Mouse (Mus musculus) hindbrain, embryonic 11.5 days (tissue): Measurements from ENCODE around the gene Krtap8-1. TPM values are rescaled to one million over a fixed set of nuclear protein-coding genes. Genes with fewer than 3 reads are reported as not detected.

Experiments
- ATAC-seq: fragments of 200-750 bp; cut with Nextera tagmentation; 2 replicates; pipeline ENCODE4 v1.8.0; 2017; ENCODE audit warnings: mild to moderate bottlenecking, moderate TSS enrichment, moderate library complexity; ENCODE audit not compliant: low FRiP score
- DNase-seq: peaks from one replicate; pipeline ENCODE4 v3.0.0-alpha.2; 2015; ENCODE audit warnings: low spot score
- H3K27ac ChIP-seq: fragments of 300-500 bp; sonication (generic); 2 replicates; pipeline ENCODE4 v1.5.1; 2014; ENCODE audit warnings: mild to moderate bottlenecking, low read depth, low read length
- H3K27me3 ChIP-seq: fragments of 300-500 bp; sonication (generic); 2 replicates; pipeline ENCODE4 v1.6.1; 2014; ENCODE audit warnings: mild to moderate bottlenecking, low read length, moderate library complexity, mixed read lengths; ENCODE audit not compliant: control insufficient read depth, insufficient read depth
- H3K36me3 ChIP-seq: fragments of 300-500 bp; sonication (generic); 2 replicates; pipeline ENCODE4 v1.6.1; 2014; ENCODE audit warnings: mild to moderate bottlenecking, low read length, moderate library complexity, mixed read lengths; ENCODE audit not compliant: control insufficient read depth, insufficient read depth
- H3K4me1 ChIP-seq: fragments of 300-500 bp; sonication (generic); replicated peaks from 2 replicates; pipeline ENCODE4 v1.6.1; 2014; ENCODE audit warnings: low read length, mixed read lengths; ENCODE audit not compliant: control insufficient read depth, insufficient read depth
- H3K4me2 ChIP-seq: fragments of 300-500 bp; sonication (generic); replicated peaks from 2 replicates; pipeline ENCODE4 v1.6.1; 2014; ENCODE audit warnings: mild to moderate bottlenecking, low read depth, low read length
- H3K4me3 ChIP-seq: fragments of 300-500 bp; sonication (generic); 2 replicates; pipeline ENCODE4 v1.5.1; 2014; ENCODE audit warnings: low read depth, low read length
- H3K9ac ChIP-seq: fragments of 300-500 bp; sonication (generic); 2 replicates; pipeline ENCODE4 v1.6.1; 2014; ENCODE audit warnings: low read depth, low read length
- H3K9me3 ChIP-seq: fragments of 300-500 bp; sonication (generic); 2 replicates; pipeline ENCODE4 v1.6.1; 2016; ENCODE audit warnings: low read length; ENCODE audit not compliant: control insufficient read depth
- WGBS: fragments of 180-500 bp; shearing (Covaris S2); extraction: QIAGEN DNeasy Blood & Tissue Kit; methylation state at CpG from one replicate; pipeline ENCODE4 v1.1.7; 2014; 5-methylcytosine and 5-hydroxymethylcytosine counted together
- polyA plus RNA-seq: library from polyadenylated mRNA; unstranded; fragments of >200 nt; fragmentation: Nextera tagmentation; extraction: Ambion mirVana; gene quantifications from 2 replicates; pipeline ENCODE4 v1.2.1, GENCODE M21; 2014

Gene Krtap8-1
- not detected in 2 replicates for polyA plus RNA-seq

DNA sequence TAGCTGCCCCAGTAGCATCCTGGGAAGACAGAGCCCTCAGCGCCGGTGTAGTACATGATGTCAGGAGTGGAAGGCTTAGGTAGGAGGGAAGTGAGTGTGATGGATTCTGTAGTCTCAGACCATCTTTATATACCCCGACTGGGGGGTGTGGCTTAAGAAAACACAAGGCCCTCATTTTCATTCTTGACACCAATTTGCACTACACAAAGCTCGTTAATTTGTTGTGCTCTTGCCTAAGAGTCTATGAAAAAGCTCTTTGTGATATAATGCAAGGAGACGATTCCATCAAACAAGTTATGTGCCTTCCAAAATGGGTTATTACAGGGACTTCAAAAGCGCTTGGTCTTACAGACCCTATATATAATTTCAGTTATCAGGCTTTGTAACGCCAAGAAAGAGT is at the start of gene Krtap8-1:
Gene Krtap8-1, minus strand, starts transcription at position 101 of the 400 bp plus-strand sequence.
- DNase-seq (no peak), ATAC-seq (no peak)
- no peak within 1 kb of the TSS for H3K4me2 ChIP-seq
- no peaks in the 10 kb centered on the region for H3K36me3 ChIP-seq
- 89% methylated on average over 7 of the region's 7 CpGs for WGBS
- H3K27ac ChIP-seq, result no peak within 1 kb of the TSS
- H3K4me3 ChIP-seq, result no peak within 1 kb of the TSS
- H3K9ac ChIP-seq, result no peak within 1 kb of the TSS
- no peaks in the 10 kb centered on the region for H3K9me3 ChIP-seq
- no peaks in the 10 kb centered on the region for H3K27me3 ChIP-seq
- no peaks in the 10 kb centered on the region for H3K4me1 ChIP-seq

- H3K9me3 ChIP-seq, result no peaks in the 10 kb centered on the region
- no peak for DNase-seq
- H3K4me1 ChIP-seq, result no peaks in the 10 kb centered on the region
- no peaks in the 10 kb centered on the region for H3K36me3 ChIP-seq
- no peak overlapping the region for H3K27ac ChIP-seq
- ATAC-seq, result no peak
- WGBS, result 89% methylated on average over 6 of the region's 6 CpGs
- H3K4me3 ChIP-seq, result no peak overlapping the region
- no peak overlapping the region for H3K9ac ChIP-seq
- no peaks in the 10 kb centered on the region for H3K27me3 ChIP-seq
- no peak overlapping the region for H3K4me2 ChIP-seq
Measured at GRCm38 (mm10) chr16:89537349-89537748, 49.6 kb upstream of the Krtap8-1 start.

DNA sequence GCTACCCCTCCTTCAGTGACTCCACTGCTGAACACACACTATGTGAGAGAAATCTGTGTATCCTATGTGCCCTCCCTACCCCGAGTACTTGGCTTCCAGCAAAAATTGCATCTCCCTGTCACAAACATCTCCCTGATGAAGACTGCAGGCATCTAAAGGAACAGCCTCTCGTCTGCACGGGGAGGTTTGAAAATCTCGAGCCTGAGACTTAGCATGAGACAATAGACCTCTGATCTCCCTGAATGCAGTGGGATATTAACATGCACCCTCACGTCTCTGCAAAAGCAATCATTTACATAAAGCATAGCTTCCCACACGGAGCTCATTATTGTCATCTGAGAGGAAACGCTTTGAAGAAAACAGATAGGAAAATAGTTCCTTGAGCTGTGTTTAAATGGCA is 42.8 kb upstream of the Krtap8-1 start:
- Histone ChIP-seq H3K27me3 (no peaks in the 10 kb centered on the region), H3K4me2 (no peak overlapping the region), H3K4me3 (no peak overlapping the region), H3K9ac (no peak overlapping the region), H3K9me3 (no peaks in the 10 kb centered on the region), H3K4me1 (peaks cover 3% of the 10 kb centered on the region), H3K36me3 (no peaks in the 10 kb centered on the region), H3K27ac (peak overlapping the region; percentile 51)
- peak; percentile 83 for ATAC-seq
- DNase-seq, result peak; percentile 46
- 27% methylated on average over 7 of the region's 7 CpGs for WGBS

GRCm38 (mm10) chr16:89529846-89530245 is 42.1 kb upstream of the Krtap8-1 start:
- 61% methylated on average over 7 of the region's 7 CpGs for WGBS
- Histone ChIP-seq H3K4me3 (no peak overlapping the region), H3K4me2 (no peak overlapping the region), H3K36me3 (no peaks in the 10 kb centered on the region), H3K27me3 (no peaks in the 10 kb centered on the region), H3K9me3 (no peaks in the 10 kb centered on the region), H3K27ac (peak overlapping the region; percentile 43; the same call in 1 of the 2 replicates), H3K4me1 (peaks cover 3% of the 10 kb centered on the region), H3K9ac (no peak overlapping the region)
- peak; percentile 45; the same call in 1 of the 2 replicates for ATAC-seq
- peak; percentile 25 for DNase-seq

DNA sequence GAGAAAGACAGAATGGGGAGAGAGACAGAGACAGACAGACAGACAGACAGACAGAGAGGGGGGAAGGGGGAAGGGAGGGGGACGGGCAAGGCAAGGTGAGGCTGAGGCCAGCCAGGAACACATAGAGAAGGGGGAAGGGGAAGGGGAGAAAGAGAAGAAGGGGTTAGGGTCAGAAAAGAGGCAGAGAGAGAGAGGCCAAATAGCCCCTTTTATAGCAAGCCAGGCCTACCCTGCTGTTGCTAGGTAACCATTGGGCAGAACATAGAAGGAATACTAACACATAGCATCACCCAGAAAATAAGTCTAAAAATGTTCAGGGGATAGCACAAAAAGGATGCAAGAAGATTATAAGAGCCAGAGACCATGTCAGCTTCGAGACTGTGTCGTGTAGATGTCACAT is 40.6 kb upstream of the Krtap8-1 start:
- no peaks in the 10 kb centered on the region for H3K27me3 ChIP-seq
- DNase-seq (peak; percentile 21), ATAC-seq (peak; percentile 31; the same call in 1 of the 2 replicates)
- no peak overlapping the region for H3K27ac ChIP-seq
- H3K4me1 ChIP-seq, result peaks cover 3% of the 10 kb centered on the region
- H3K9ac ChIP-seq, result no peak overlapping the region
- no peaks in the 10 kb centered on the region for H3K9me3 ChIP-seq
- no peak overlapping the region for H3K4me3 ChIP-seq
- 62% methylated on average over 3 of the region's 3 CpGs for WGBS
- H3K36me3 ChIP-seq, result no peaks in the 10 kb centered on the region
- H3K4me2 ChIP-seq, result no peak overlapping the region

DNA sequence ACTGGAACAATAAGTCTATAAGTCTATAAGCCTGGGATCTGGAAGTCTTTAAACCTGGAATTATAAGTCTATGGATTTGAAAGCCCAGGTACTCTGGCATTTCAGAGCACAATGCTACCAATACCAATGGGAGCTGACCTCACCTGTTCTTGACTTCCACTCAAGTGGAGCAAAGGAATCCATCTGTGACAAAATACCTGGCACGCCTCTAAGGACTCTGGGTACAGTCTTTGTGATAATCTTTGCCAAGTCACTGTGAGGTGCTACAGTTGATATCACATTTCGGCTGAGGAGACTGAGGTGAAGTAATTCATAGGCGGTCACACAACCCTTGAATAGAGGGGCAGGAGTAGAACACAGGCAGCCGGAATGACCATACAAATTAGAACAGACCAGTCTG is 33.2 kb upstream of the Krtap8-1 start:
- no peak for ATAC-seq
- Histone ChIP-seq H3K27ac (no peak overlapping the region), H3K4me2 (no peak overlapping the region), H3K9me3 (no peaks in the 10 kb centered on the region), H3K27me3 (no peaks in the 10 kb centered on the region), H3K36me3 (no peaks in the 10 kb centered on the region), H3K4me3 (no peak overlapping the region), H3K9ac (no peak overlapping the region), H3K4me1 (no peaks in the 10 kb centered on the region)
- 90% methylated on average over 4 of the region's 4 CpGs for WGBS
- DNase-seq, result no peak

- WGBS, result 90% methylated on average over 2 of the region's 2 CpGs
- no peak for DNase-seq
Measured at GRCm38 (mm10) chr16:89520555-89520954, 32.8 kb upstream of the Krtap8-1 start.

DNA sequence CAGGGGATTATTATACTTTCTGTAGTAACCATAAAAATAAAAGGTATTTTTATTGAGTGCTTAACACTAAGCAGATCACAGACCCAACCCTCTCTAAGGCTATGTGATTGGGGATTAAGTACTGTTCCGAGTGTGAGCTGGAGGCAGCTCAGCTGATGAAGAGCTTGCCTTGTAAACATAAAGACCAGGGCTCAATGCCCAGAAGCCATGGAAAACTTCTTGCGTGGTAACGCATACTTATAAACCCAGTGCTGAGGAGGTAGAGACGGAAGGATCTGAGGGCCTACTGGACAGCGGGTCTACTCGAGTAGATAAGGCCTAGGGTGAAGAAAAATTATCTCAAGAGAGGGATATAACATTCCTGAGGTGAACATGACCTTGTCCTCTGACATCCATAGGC is 32.3 kb upstream of the Krtap8-1 start:
- H3K4me2 ChIP-seq, result no peak overlapping the region
- no peaks in the 10 kb centered on the region for H3K27me3 ChIP-seq
- no peak overlapping the region for H3K27ac ChIP-seq
- ATAC-seq (no peak), DNase-seq (no peak)
- H3K9ac ChIP-seq, result no peak overlapping the region
- H3K4me3 ChIP-seq, result no peak overlapping the region
- H3K9me3 ChIP-seq, result no peaks in the 10 kb centered on the region
- H3K36me3 ChIP-seq, result no peaks in the 10 kb centered on the region
- WGBS, result 93% methylated on average over 6 of the region's 6 CpGs
- H3K4me1 ChIP-seq, result no peaks in the 10 kb centered on the region

More at GRCm38 (mm10) chr16:89520555-89520954, 32.8 kb upstream of the Krtap8-1 start:
- ATAC-seq, result no peak
- no peaks in the 10 kb centered on the region for H3K4me1 ChIP-seq
- no peak overlapping the region for H3K27ac ChIP-seq
- H3K9me3 ChIP-seq, result no peaks in the 10 kb centered on the region
- no peak overlapping the region for H3K9ac ChIP-seq
- no peaks in the 10 kb centered on the region for H3K36me3 ChIP-seq
- no peaks in the 10 kb centered on the region for H3K27me3 ChIP-seq
- H3K4me2 ChIP-seq, result no peak overlapping the region
- H3K4me3 ChIP-seq, result no peak overlapping the region

DNA sequence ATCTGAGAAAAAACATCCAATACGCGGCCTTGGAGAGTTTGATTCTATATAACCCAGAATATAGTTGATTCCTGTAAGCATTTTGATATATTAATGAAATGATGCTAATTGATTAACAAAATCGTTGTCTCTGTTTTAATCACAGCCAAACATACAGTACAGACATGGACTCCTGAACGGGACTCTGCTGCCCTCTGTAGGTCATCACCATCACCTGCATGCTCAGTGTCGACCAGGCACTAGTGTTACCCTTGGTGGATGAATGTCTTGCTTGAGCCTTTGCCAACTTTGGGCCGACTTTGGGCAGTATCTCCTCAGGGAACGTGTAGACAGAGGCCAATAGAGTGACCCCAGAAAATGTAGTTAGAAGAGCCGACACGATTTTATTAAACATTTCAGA is 29.9 kb upstream of the Krtap8-1 start:
- Histone ChIP-seq H3K27me3 (no peaks in the 10 kb centered on the region), H3K27ac (no peak overlapping the region), H3K9ac (no peak overlapping the region), H3K36me3 (no peaks in the 10 kb centered on the region), H3K9me3 (no peaks in the 10 kb centered on the region), H3K4me1 (no peaks in the 10 kb centered on the region), H3K4me3 (no peak overlapping the region), H3K4me2 (no peak overlapping the region)
- 68% methylated on average over 9 of the region's 9 CpGs for WGBS
- peak; percentile 51 for DNase-seq
- peak; percentile 67 for ATAC-seq
